Mouse (Mus musculus): ENCODE data around the gene Ccdc151.
A peak's percentile ranks its signal among the peaks of the same experiment; 100 is the strongest.

The Ccdc151 gene

GRCm38 (mm10) chr9:22002194-22003162 lies at the start of gene Ccdc151, which contains the start of gene Prkcsh:
TSS of gene Ccdc151 (minus strand) at chr9:22002634.
TSS of gene Prkcsh (plus strand) at chr9:22002806.
- DNase-seq (ENCODE audit: low read depth, low spot score): peak; percentile 100

DNA sequence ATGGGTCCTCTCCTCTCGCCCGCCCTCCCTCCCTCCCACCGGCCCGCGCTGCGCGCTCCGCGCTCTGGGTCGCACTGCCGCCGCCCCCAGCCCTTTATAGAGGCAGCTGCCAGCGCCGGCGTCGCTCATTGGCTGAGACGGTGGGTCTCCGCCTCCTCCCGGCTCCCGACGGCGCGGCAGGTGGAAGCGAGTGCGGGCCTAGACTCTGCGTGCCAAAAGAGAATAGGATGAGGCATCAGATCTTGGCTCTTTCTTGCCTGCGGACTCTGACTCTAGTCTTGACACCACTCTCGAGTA lies 49.5 kb upstream of the Ccdc151 start, which contains the start of gene Elavl3:
Gene Elavl3, minus strand, starts transcription at position 66 of the 297 bp plus-strand sequence.
- no peak for DNase-seq (ENCODE audit: low read depth, low spot score)

GRCm38 (mm10) chr9:22051161-22051957 lies 48.9 kb upstream of the Ccdc151 start:
- DNase-seq (ENCODE audit: low read depth, low spot score): no peak

DNA sequence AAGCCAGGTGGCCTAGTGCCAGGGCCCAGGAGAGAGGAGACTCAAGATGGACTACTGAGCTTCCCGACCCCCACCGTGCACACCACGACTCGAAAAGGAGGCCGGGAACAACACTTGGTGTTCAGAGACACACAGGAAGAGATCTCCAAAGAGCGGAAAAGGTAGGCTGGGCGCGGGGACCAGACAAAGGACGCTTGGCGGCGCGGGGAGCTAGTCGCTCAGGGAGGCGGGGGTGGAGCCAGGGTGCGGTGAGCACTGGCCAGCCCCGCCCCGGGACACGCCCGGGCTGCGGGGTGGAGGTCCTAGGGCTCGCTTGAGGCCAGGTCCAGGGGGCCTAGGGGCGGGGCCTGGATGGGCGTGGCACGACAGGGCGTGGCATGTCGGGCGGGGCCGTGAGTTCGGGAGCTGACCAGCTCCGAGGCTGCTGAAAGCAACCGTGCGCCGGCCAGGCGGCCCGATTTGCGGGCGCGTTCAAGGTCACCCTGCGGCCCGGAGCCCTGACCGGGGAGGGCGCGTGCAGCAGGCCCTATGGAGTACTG lies 48.0 kb upstream of the Ccdc151 start:
- no peak for DNase-seq (ENCODE audit: low read depth, low spot score)

DNA sequence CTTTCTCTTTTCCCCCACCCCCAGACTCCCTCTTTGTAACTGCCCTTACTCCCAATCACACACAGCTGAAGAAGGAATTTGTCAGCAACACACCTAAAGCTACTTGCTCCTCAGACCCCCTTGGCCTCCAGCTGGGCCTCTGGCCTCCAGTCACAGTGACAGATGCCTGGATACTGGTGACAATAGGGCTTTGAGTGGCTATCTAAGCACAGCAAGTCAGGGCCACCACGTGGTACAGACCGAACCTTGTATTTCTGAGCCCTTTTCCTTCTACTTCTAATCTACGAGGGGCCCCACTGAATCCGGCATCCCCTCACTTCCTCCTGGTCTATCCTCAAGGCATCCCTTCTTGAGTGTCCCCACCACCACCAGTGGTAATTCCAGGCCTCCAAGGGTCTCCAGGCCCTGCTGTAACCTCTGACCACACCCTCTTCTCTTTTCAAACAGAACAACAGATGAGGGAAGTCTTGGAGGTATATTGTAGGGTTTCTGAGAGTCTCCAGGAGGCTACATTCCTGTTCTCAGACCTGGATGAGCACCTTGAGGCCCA lies 47.4 kb upstream of the Ccdc151 start:
- DNase-seq (ENCODE audit: low read depth, low spot score): no peak

DNA sequence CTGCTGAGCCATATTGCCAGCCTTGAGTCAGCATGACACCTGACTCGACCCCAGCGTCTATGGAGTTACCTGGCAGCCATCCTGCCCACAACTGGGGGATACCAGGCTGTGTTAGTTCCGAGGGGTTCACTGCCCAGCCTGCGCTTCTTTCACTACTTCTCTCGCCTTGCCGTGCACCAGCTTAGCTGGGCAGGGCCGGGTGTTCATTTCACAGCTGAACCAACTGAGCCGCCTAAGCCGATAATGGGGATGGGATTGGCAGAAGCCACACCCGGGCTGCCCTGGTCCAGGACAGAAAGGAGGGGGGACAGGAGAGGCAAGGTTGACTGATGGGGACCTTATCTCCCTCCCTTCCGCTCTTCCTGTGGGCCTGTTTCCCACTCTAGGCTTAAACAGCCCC lies 46.9 kb upstream of the Ccdc151 start:
- peak; percentile 54 for DNase-seq (ENCODE audit: low read depth, low spot score)

GRCm38 (mm10) chr9:22047329-22047728 lies 44.9 kb upstream of the Ccdc151 start:
- no peak for DNase-seq (ENCODE audit: low read depth, low spot score)

DNA sequence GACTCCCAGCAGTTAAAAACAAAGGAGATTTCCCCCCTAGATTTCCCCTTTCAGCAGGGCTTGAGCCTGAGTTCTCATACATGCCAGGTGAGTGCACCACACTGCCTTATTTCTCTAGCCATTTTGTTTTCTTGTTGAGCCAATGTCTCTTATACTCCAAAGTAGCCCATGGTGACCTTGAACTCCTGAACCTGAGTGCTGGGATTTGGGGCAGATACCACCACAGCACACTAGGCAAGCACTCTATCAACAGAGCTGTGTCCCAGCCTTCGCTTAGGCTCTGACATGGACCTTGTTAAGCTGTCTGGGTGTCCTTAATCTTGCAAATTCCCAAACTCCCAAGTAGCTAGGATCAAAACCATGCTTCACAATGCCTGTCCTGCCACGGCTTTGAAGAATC lies 39.4 kb upstream of the Ccdc151 start:
- DNase-seq (ENCODE audit: low read depth, low spot score): no peak

DNA sequence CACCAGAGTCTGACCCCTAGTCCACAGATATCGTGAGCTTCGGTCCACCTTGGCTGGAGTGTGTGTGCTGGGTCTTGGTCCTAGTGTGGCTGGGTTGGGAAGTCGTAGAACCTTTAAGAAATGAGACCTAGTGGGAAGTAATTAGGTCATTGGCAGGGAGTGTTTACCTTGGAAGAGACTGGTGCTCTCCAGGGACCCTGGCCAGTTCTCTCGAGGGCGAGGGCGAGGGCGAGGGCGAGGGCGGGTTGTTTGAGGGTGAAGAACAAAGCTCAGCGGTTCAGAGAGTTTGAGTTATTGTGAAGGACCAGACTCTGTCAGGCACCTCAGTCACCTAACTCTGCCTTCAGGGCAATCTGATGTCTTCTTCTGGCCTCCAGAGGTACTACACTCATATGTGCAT lies 35.4 kb upstream of the Ccdc151 start:
- DNase-seq (ENCODE audit: low read depth, low spot score): no peak

DNA sequence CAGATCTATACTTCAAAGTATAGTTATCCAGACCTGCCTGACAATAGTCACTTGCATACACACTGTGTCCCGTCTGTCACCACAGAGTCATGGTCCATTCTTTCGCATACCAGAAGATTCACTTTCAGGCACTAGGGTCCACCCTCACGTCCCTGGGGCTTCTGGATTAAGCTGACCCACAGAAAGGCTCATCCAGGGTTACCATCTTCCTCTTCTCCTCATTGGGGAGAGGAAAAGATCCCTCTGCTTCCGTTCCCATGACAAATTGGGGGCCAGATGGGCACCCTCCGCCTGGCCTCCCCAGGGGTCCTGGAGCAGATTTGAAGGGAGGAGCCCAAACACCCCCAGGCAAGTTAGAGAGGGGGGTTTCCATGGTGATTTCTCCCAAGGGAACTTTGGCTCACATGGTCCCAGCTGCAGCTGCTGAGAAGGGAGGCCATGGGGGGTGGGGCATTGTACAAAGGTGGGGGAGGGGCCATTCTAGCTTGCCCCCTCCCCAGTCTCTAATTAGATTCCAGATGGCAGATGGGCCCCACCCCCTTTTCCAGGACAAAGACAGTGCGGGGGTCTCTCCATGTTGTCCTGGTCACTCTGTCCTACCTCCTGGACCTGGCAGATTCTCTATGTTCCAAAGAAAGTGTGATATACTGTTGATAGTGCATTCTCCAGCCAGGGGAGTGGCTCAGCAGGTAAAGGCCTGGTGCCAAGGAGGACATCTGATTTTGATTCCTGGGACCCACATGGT lies 33.0 kb upstream of the Ccdc151 start:
- no peak for DNase-seq (ENCODE audit: low read depth, low spot score)

DNA sequence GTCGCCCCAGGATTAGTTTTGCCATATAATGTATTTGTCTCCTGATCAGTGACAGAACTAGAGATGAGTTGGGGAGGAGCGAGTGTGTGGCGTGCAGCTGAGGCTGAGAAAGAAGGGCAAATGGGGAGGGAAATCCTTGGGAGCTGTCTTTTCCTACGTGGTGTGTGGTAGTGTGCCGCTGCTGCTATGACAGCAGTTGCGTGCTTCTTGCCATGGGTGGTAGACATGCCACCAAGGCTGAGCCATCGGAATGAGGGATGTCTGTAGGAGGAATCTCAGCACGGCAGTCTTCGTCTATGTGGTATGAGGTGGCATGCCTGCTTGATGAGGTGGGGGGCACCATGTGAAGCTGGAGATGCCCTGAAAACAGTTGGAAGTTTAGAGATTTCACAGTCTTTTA lies 28.0 kb upstream of the Ccdc151 start:
- no peak for DNase-seq (ENCODE audit: low read depth, low spot score)

DNA sequence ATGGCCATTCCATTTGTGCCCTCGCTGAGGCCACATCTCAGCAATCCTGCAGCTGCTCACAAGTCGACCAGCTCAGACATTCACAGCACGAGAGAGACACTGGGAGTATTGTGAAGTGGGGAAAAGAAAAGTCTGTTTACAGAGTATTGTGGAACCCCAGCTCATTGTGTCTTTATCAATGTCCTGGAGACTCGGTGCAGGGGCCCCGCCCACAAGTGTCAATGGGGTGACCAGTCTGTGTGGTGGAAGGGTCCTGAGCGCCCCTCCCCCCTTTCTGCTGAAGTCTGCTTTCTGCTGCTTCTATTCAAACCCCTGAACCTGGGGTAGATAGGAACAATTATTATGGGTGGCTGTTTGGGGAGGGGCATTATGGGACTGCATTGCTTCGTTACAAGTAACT lies 26.0 kb upstream of the Ccdc151 start:
- no peak for DNase-seq (ENCODE audit: low read depth, low spot score)

DNA sequence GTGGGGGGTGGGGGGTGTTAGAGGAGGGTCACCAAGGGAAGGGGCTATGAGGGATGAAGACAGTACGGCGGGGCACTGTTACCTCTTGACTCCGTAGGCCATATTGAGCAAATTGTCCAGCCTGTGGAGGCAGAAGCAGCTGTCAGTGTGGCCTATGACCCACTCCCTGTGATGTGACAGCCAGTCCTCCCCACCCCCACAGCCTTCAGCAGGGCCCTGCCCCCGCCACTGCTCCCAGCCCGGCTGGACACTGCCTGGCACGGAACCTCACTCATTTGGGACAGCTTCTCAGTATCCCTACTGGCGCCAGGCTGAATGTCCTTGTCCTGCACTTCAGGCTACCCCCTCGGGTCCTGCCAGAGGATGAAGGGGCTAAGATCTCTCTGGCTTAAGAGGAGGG lies 22.2 kb upstream of the Ccdc151 start:
- no peak for DNase-seq (ENCODE audit: low read depth, low spot score)

DNA sequence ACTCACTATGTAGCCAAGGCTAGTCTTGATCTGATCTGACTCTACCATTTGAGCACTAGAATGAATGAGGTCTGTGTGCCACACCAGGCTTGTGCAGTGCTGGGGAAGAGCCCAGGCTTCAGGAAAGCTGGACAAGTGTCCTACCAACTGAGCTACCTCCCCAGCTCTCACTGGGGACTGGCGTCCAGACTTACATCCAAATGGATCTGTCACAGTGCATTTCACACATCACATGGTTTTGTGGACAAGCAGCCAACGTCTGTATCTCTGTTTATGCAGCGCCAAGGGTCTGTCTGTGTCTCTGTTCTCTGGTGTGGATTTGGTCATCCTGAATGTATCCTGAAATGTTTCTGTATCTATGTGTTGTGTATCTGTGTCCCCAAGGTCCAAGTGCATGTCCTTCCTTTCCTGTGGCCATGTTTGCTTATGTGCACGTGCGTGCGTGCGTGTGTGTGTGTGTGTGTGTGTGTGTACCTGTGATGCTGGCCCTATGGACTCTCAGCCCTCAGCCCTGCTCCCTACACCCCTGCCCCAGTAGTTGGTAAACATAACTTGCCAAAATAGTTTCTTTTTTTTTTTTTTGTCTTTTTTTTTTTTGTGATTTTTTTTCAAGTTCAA lies 14.9 kb upstream of the Ccdc151 start:
- no peak for DNase-seq (ENCODE audit: low read depth, low spot score)

GRCm38 (mm10) chr9:22016245-22016644 lies 13.8 kb upstream of the Ccdc151 start:
- no peak for DNase-seq (ENCODE audit: low read depth, low spot score)

GRCm38 (mm10) chr9:22012731-22013130 lies 10.3 kb upstream of the Ccdc151 start:
- DNase-seq (ENCODE audit: low read depth, low spot score): no peak

- no peak for DNase-seq (ENCODE audit: low read depth, low spot score)
Observed at GRCm38 (mm10) chr9:22011055-22011454, 8.6 kb upstream of the Ccdc151 start.

- no peak for DNase-seq (ENCODE audit: low read depth, low spot score)
Observed at GRCm38 (mm10) chr9:22004546-22004945, 2.1 kb upstream of the Ccdc151 start.

GRCm38 (mm10) chr9:22003163-22003554 lies 725 bp upstream of the Ccdc151 start:
- DNase-seq (ENCODE audit: low read depth, low spot score): no peak

- DNase-seq (ENCODE audit: low read depth, low spot score): no peak
Observed at GRCm38 (mm10) chr9:22001633-22002032, 801 bp downstream of the Ccdc151 start.

DNA sequence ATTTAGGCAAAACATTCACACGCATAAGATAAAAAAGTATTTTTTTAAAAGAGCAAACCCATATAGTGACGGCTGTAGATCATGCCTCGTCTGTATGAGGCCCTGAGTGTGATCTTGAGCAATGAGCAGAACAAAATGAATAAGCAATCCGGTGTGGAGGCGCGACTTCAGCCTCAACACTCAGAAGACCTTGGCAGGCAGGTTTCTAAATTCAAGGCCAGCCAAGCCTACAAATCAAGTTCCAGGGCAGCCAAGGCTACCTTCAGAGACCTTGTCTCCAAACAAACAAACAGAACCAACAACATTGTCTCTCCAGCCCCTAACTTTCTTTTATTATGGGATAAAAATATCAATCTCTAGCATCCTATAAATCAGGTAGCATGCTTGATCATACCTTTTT lies 2.1 kb downstream of the Ccdc151 start:
- no peak for DNase-seq (ENCODE audit: low read depth, low spot score)
